Mouse (Mus musculus) natural killer cell, adult 2 months (primary cell): ENCODE data around the gene Frmd4b.

ENCODE experiments used
- DNase-seq, 2 experiments: peaks; one replicate each; pipeline ENCODE4 v3.0.0; 2022; ENCODE audit warnings: low spot score in 2 of 2

Gene Frmd4b

GRCm38 (mm10) chr6:97356612-97357011 is 260.7 kb downstream of the Frmd4b start:
- no peak for DNase-seq

GRCm38 (mm10) chr6:97355141-97355540 is 262.2 kb downstream of the Frmd4b start:
- no peak for DNase-seq

DNA sequence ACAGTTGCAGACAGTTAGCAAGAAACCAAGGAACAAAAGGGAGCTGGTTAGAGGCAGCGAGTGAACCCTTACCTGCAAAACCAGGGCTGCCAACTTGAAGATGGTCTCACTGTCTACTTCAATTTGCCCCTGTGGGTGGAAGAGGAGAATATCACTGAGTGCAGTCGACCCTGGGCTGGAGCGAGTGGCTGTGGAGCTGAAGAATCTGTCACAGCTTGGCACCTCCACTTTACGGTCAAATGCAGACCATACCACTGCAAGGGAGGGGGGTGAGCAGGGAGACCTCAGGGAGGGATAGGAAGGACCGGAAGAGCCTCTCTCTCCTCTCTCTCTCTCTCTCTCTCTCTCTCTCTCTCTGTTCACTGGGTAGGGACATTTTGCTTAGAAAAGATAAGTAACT is 263.4 kb downstream of the Frmd4b start:
- DNase-seq = peak; percentile 19 to 44

GRCm38 (mm10) chr6:97353371-97353770 is 264.0 kb downstream of the Frmd4b start:
- no peak for DNase-seq

DNA sequence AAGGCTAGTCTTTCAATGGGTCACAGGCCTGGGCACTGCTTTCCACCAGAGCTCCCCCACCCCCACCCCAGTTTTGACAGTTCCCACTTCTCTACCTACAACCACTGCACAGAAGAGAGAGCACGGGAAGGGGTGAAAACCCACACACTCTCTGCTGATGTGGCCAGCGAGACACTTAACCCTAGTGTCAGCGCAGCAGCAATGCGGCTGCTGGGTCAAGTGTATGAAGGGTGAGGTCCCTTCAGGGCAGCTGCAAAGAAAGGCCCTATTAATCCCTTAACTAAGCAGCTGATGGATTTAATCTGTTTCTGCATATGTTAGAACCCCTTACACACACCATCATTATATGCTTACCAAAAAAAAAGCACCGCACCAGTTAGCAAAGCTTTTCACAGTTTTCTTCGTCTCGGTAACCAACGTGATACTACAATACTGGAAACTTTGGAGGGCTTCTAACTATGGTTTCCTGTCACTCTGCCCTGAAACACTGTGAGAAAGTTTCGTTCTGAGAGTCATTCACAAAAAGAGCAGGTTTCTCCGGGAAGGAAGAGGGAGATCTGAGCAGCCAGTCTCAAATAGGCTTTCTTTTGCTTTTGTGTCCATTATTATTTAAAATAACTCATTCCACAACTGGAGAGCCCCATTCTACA is 264.7 kb downstream of the Frmd4b start:
- DNase-seq = peak; percentile 2 to 25

DNA sequence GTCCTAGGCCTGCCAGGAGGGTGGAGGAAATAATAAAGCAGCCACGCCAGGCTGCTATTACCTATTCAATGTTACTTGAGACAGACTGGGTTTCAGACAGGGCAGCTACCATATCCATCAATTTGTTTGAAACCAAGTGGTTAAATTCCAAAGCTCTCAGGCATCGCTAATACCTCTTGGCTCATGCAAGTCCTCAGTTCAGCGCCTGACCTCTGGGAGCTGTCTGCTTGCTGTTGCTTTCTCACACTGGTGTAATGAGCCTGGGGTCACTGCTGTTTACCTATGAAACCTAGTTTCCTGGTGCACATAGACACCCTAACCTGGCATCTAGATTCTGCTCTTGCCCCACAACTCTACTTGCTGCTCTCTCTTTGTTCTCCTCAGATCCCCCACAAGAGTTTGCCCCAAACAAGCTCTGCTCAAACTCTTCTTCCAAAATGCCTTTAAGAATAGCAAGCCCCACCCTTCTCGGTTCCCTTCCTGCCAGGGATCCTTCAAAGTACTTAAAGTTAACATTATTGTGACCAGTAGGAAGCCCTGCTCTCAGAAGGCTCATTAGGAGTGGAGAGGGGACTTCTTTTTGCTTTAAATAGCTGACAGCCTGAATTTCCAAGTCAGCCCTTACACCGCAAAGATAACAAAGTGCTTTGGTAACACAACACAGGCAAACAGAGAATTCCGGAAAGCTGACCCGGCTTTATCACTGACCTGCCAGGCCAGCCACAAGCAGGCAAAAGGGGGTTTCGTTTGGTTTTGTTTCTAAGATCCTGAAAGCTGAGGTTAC is 267.8 kb downstream of the Frmd4b start:
- no peak for DNase-seq

- no peak for DNase-seq
Observed at GRCm38 (mm10) chr6:97346932-97347331, 270.4 kb downstream of the Frmd4b start.

DNA sequence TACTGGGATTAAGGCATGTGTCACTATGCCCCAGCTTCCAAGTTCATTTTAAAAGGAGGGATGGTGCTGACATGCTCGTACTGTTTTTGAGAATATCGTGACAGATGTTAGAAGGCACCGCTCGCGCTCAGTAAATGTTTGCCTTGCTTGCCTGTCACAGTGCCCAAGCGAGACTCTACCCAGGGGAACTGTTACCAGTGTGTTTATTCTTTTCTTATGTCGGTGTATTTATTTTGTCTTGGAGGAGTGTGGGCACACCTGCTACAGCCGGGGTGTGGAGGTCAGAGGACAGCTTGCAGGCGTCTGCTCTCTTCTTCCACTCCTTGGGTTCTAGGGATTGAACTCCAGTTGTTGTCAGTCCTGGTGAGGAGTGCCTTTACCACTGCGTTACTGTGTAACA is 270.8 kb downstream of the Frmd4b start:
- DNase-seq = no peak

- no peak for DNase-seq
Observed at GRCm38 (mm10) chr6:97345921-97346320, 271.4 kb downstream of the Frmd4b start.

GRCm38 (mm10) chr6:97342185-97342584 is 275.2 kb downstream of the Frmd4b start:
- no peak for DNase-seq

GRCm38 (mm10) chr6:97341628-97342027 is 275.7 kb downstream of the Frmd4b start:
- DNase-seq = no peak

DNA sequence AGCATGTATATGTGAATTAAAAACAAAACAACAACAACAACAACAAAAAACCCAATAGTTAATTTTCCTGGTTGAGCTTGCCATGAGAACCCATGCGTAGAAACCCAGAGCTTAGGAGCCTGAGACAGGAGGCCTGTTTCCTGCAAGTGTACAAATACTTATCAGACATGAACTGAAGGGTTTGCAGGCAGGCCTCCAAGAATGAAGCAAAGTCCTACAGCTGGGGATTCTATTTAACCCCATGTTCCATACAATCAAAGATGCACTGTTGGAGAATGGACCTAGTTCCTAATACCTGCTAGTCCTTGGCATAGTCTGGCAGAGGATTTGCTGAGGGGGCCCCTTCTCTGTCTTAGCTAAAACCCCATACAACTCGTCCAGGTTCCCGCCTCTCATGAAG is 276.2 kb downstream of the Frmd4b start:
- DNase-seq = no peak

- DNase-seq = no peak
Observed at GRCm38 (mm10) chr6:97340211-97340791, 277.0 kb downstream of the Frmd4b start.

DNA sequence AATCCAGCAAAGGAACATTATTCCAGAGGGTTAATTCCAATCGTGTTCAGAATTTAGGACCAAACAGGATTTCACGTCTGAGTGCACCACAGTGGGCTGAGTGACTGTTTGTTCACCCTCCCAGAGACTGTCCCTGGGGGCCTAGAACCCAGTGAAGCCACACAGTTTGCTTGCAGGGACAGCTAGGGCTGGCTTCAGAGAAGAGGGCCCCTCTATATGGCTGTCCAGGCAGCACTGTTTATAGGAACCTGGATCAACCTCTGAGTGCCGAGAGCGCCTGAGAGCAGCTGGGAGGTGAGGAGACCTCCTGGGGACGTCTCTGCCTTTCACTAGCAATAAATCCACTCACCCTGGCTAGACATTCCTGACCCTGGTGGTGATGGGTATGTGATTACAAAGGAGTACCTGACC is 278.1 kb downstream of the Frmd4b start:
- DNase-seq = no peak

DNA sequence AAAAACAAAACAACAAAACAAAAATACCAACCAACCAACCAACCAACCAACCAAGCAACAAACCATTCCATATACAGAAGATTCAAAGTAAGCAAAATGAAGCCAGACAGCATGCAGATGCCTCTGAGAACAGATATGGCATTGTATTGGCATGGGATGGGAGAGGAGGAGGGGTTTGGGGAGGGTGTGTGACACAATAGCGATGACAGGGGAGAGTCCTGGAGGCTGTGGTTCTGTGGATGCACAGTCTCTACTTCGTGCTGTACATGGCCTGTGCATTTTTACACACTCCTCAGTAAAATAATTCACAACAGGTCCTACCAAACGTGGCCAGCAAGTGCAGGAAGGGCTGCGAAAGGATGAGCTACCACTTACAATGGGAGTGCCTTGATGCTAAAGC is 278.5 kb downstream of the Frmd4b start:
- DNase-seq = no peak

DNA sequence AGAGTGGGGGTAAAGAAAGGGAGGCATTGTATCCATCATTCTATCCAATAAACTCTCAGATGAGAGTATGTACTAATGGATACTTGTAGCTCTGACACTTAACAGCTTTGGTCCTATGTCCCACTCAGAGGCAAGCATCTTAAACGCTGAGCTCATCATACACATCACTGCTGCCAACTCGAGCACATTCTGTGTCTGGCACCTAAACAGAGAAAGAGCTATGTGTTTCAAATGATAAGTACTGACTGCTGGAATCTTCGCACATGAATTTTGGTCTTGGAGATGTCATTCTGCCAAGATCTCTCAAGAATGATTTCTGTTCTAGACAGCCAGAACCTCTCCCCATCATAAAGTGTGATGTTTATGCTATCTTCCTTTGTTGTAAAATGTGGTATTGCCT is 284.0 kb downstream of the Frmd4b start:
- no peak for DNase-seq

GRCm38 (mm10) chr6:97323951-97324350 is 293.4 kb downstream of the Frmd4b start:
- DNase-seq = no peak

DNA sequence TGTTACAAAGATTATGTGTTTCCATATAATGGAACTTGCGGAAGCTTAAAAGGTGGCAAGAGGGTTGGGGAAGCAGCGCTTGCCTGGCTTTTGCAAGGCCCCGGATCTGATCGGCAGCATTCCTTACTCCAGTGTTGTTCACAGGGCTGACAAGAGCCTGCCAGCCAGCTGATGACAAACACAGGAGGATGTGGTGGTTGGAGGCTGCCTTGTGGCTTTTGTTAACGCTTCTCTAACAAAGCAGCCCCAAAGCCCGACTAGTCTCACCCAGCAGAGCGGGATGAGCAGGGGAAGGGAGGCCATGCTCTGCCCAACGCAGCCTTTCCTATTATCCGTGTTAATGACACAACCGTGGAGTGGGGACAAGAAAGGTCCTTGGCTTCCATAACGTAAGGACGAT is 295.2 kb downstream of the Frmd4b start:
- DNase-seq = no peak

DNA sequence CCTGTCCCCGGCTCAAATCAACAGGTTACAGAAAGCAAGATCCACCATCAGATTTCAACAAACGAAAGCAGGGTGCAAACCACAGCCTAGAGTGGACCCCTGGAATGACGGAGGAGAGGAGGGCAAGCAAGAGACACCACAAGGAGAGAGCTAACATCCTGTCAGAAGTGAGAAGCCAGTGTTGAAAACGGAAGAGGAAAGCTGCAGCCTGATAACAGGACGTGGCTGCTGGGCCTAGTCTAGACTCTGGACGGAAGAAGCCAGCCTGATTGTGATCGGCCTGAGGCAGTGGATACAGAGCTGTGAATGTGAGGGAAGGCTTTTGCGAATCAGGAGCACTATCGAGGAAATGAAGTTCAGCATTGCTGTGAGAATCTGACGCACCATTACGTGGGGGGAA is 296.2 kb downstream of the Frmd4b start:
- peak; percentile 29 to 60 for DNase-seq

DNA sequence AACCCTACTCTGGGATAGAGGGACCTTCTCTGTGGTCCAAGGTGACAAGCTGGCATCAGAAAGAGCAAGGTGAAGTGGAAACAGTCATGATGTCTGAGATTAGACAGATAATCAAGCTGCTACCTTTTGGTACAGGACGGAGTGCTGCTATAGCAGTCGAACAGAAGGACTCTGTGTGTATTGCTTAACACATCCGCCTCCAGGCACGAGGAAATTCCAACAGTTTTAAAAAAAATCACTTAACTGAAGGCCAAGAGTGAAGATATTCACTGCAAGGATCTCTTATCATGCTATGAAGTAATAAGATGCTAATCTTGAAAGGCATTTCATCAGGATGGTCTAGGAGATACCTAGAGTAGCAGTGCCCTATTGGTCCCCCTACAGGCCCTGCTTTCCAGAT is 298.3 kb downstream of the Frmd4b start:
- no peak for DNase-seq

DNA sequence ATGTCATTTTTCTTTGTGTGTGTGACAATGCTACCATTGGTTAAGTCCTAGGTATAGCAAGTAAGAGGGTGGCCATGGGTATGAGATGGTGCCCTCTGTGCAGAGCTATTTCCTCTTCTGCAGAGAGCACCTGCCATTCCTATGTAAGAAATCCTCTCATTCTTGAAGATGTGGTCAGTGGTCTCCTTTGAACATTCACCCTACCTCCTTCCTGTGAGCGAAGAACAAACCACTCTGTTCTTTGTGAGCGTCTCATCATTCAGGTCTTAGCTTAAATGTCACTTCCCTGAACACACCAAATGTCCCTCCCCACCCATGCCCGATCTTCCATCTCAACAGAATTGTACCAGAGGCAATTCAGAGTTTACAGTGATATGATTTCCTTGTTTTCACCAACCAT is 299.4 kb downstream of the Frmd4b start:
- DNase-seq = peak in 1 of 2 experiments; percentile 9

- no peak for DNase-seq
Observed at GRCm38 (mm10) chr6:97316716-97317115, 300.6 kb downstream of the Frmd4b start.

DNA sequence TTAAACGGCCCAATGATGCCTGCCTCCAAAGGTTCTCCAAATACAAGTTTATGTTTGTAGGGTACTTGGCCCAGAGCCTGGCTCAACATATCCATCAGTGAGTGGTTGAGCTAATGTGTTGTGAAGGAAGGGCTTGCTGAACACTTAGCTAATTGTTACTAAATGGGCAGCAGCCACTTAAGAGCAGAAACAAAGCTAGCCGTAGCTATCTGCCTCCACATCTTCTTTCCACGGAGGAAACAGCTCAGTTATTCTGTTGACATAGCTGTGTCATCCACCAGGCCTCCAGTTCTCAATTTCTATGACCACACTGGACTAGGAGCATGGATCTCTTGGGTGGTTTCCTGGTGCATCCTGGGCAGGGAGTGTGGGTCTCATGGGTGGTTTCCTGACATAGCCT is 302.0 kb downstream of the Frmd4b start:
- no peak for DNase-seq
